Mouse (Mus musculus): Measurements from ENCODE around the gene Timm13.

GRCm38 (mm10) chr10:80950314-80950713, 49.5 kb upstream of the Timm13 start:
- no peak for TF ChIP-seq CTCF (IDR thresholded peaks at IDR 0.05; ENCODE audit: borderline replicate concordance, insufficient read depth, low read depth, low read length)
- TF ChIP-seq POLR2A (IDR thresholded peaks at IDR 0.05; ENCODE audit: borderline replicate concordance, insufficient read depth, low read length), result no peak
